Mouse (Mus musculus) MEL (cell line): ENCODE measurements at regions not wholly inside any gene's neighbourhood (a gene's known extent, or its start where the extent isn't known, plus 50 kb on each side); places are given as distances from the start of the nearest gene placed in this dataset.

ENCODE experiments used
- DNase-seq: peaks from one replicate; pipeline ENCODE4 v3.0.0; 2011; ENCODE audit warnings: low read depth, low spot score
- H3K27ac ChIP-seq: 2 replicates; pipeline ENCODE4 v1.5.1; 2012; ENCODE audit warnings: low read depth, mild to moderate bottlenecking, control low read depth, low read length, moderate library complexity; ENCODE audit not compliant: control insufficient read depth
- H3K27me3 ChIP-seq, 2 experiments: fragments of 150-350 bp in 1 of 2; sonication (generic) in 1 of 2; 2 replicates each; pipeline ENCODE4 v1.6.1; 2012; ENCODE audit warnings: low read length in 2 of 2, mild to moderate bottlenecking in 2 of 2, improper control_type of control experiment in 1 of 2, moderate library complexity in 1 of 2; ENCODE audit not compliant: insufficient read depth in 2 of 2, control insufficient read depth in 1 of 2
- H3K36me3 ChIP-seq, 2 experiments: 2 replicates each; pipeline ENCODE4 v1.6.1; 2012 to 2014; ENCODE audit warnings: low read length in 2 of 2, improper control_type of control experiment in 1 of 2, inconsistent platforms in 1 of 2, mild to moderate bottlenecking in 1 of 2; ENCODE audit not compliant: insufficient read depth in 2 of 2, control insufficient read depth in 1 of 2
- H3K4me1 ChIP-seq, 2 experiments: fragments of 150-350 bp in 1 of 2; sonication (generic) in 1 of 2; 2 replicates each; pipeline ENCODE4 v1.6.1; 2012; ENCODE audit warnings: low read length in 2 of 2, improper control_type of control experiment in 1 of 2, mild to moderate bottlenecking in 1 of 2; ENCODE audit not compliant: insufficient read depth in 2 of 2, control insufficient read depth in 1 of 2
- H3K4me3 ChIP-seq, 2 experiments: fragments of 150-350 bp in 1 of 2; sonication (generic) in 1 of 2; 2 replicates each; pipeline ENCODE4 v1.5.1; 2012; ENCODE audit warnings: low read depth in 2 of 2, low read length in 2 of 2, mild to moderate bottlenecking in 2 of 2, moderate library complexity in 2 of 2, control low read depth in 1 of 2, improper control_type of control experiment in 1 of 2; ENCODE audit not compliant: control insufficient read depth in 1 of 2, insufficient read depth in 1 of 2
- H3K79me2 ChIP-seq: 2 replicates; pipeline ENCODE4 v1.6.1; 2012; ENCODE audit warnings: mild to moderate bottlenecking, low read length, moderate library complexity; ENCODE audit not compliant: control insufficient read depth, poor library complexity, insufficient read depth
- H3K9ac ChIP-seq: 2 replicates; pipeline ENCODE4 v1.6.1; 2012; ENCODE audit warnings: low read depth, mild to moderate bottlenecking, control low read depth, low read length, moderate library complexity; ENCODE audit not compliant: control insufficient read depth, poor library complexity, severe bottlenecking
- H3K9me3 ChIP-seq: fragments of 150-350 bp; sonication (generic); replicated peaks from 2 replicates; pipeline ENCODE4 v1.6.1; 2012; ENCODE audit warnings: mild to moderate bottlenecking, low read length, improper control_type of control experiment, moderate library complexity; ENCODE audit not compliant: insufficient read depth
- BHLHE40 ChIP-seq: IDR thresholded peaks from 2 replicates; pipeline ENCODE4 v1.6.1; 2012; ENCODE audit warnings: low read depth, mild to moderate bottlenecking, inconsistent platforms, low read length, improper control_type of control experiment, borderline replicate concordance
- CHD1 ChIP-seq: IDR thresholded peaks from 2 replicates; pipeline ENCODE4 v1.6.1; 2012; ENCODE audit warnings: low read depth, mild to moderate bottlenecking, inconsistent platforms, low read length, improper control_type of control experiment
- CHD2 ChIP-seq: IDR thresholded peaks from 2 replicates; pipeline ENCODE4 v1.6.1; 2011; ENCODE audit warnings: low read length, improper control_type of control experiment
- CTCF ChIP-seq, 3 experiments: IDR thresholded peaks in 2 of 3; conservative IDR thresholded peaks in 1 of 3; 2 replicates each; pipeline ENCODE4 v1.5.1; 2011 to 2012; ENCODE audit warnings: low read length in 3 of 3, low read depth in 2 of 3, mild to moderate bottlenecking in 2 of 3, improper control_type of control experiment in 1 of 3, inconsistent platforms in 1 of 3, mixed read lengths in 1 of 3, moderate library complexity in 1 of 3; ENCODE audit not compliant: control insufficient read depth in 1 of 3, insufficient read depth in 1 of 3, poor library complexity in 1 of 3, severe bottlenecking in 1 of 3
- E2F4 ChIP-seq: IDR thresholded peaks from 2 replicates; pipeline ENCODE4 v1.6.1; 2011; ENCODE audit warnings: low read depth, low read length, improper control_type of control experiment, borderline replicate concordance
- EP300 ChIP-seq, 2 experiments: IDR thresholded peaks; 2 replicates each; pipeline ENCODE4 v1.6.1; 2011; ENCODE audit warnings: improper control_type of control experiment in 2 of 2, low read length in 2 of 2, low read depth in 1 of 2, mild to moderate bottlenecking in 1 of 2
- GATA1 ChIP-seq: IDR thresholded peaks from 2 replicates; pipeline ENCODE4 v1.6.1; 2011; ENCODE audit warnings: low read depth, low read length, improper control_type of control experiment
- JUND ChIP-seq: IDR thresholded peaks from 2 replicates; pipeline ENCODE4 v1.6.1; 2011; ENCODE audit warnings: low read depth, mild to moderate bottlenecking, improper control_type of control experiment, low read length
- KAT2A ChIP-seq: conservative IDR thresholded peaks from 2 replicates; pipeline ENCODE4 v1.6.1; 2012; ENCODE audit warnings: low read depth, low read length, improper control_type of control experiment, inconsistent platforms
- MXI1 ChIP-seq: IDR thresholded peaks from 2 replicates; pipeline ENCODE4 v1.6.1; 2011; ENCODE audit warnings: mild to moderate bottlenecking, low read depth, low read length, improper control_type of control experiment
- MYB ChIP-seq: IDR thresholded peaks from 2 replicates; pipeline ENCODE4 v1.6.1; 2011; ENCODE audit warnings: mild to moderate bottlenecking, low read depth, low read length, improper control_type of control experiment
- MYC ChIP-seq: IDR thresholded peaks from 2 replicates; pipeline ENCODE4 v1.6.1; 2011; ENCODE audit warnings: low read depth, mild to moderate bottlenecking, low read length, improper control_type of control experiment, moderate library complexity
- NELFE ChIP-seq: IDR thresholded peaks from 2 replicates; pipeline ENCODE4 v1.6.1; 2011; ENCODE audit warnings: low read depth, low read length, improper control_type of control experiment
- NRF1 ChIP-seq: IDR thresholded peaks from 2 replicates; pipeline ENCODE4 v1.6.1; 2014; ENCODE audit warnings: low read depth, mild to moderate bottlenecking, inconsistent platforms, low read length, improper control_type of control experiment, moderate library complexity; ENCODE audit not compliant: poor library complexity, insufficient read depth, severe bottlenecking
- POLR2A ChIP-seq, 2 experiments: IDR thresholded peaks; 2 replicates each; pipeline ENCODE4 v1.6.1; 2011 to 2012; ENCODE audit warnings: low read length in 2 of 2, mild to moderate bottlenecking in 2 of 2, control low read depth in 1 of 2, improper control_type of control experiment in 1 of 2, low read depth in 1 of 2, moderate library complexity in 1 of 2; ENCODE audit not compliant: control insufficient read depth in 1 of 2, insufficient read depth in 1 of 2, poor library complexity in 1 of 2
- POLR2AphosphoS5 ChIP-seq: IDR thresholded peaks from 2 replicates; pipeline ENCODE4 v1.6.1; 2012; ENCODE audit warnings: low read depth, borderline replicate concordance, mild to moderate bottlenecking, inconsistent platforms, low read length, moderate library complexity, mixed read lengths
- RAD21 ChIP-seq: IDR thresholded peaks from 2 replicates; pipeline ENCODE4 v1.6.1; 2011; ENCODE audit warnings: mild to moderate bottlenecking, low read depth, low read length, improper control_type of control experiment
- SMC3 ChIP-seq: IDR thresholded peaks from 2 replicates; pipeline ENCODE4 v1.6.1; 2011; ENCODE audit warnings: low read depth, low read length, improper control_type of control experiment
- TAL1 ChIP-seq: IDR thresholded peaks from 2 replicates; pipeline ENCODE4 v1.6.1; 2012; ENCODE audit warnings: mild to moderate bottlenecking, inconsistent platforms, low read length, moderate library complexity, mixed read lengths
- UBTF ChIP-seq: IDR thresholded peaks from 2 replicates; pipeline ENCODE4 v1.6.1; 2012; ENCODE audit warnings: low read depth, mild to moderate bottlenecking, inconsistent platforms, low read length, improper control_type of control experiment, moderate library complexity, borderline replicate concordance; ENCODE audit not compliant: insufficient read depth
- USF1 ChIP-seq: IDR thresholded peaks from 2 replicates; pipeline ENCODE4 v1.6.1; 2014; ENCODE audit warnings: low read depth, mild to moderate bottlenecking, inconsistent platforms, low read length, improper control_type of control experiment, moderate library complexity
- USF2 ChIP-seq, 2 experiments: IDR thresholded peaks; 2 replicates each; pipeline ENCODE4 v1.6.1; 2011 to 2012; ENCODE audit warnings: improper control_type of control experiment in 2 of 2, low read length in 2 of 2, borderline replicate concordance in 1 of 2, inconsistent platforms in 1 of 2, low read depth in 1 of 2, mild to moderate bottlenecking in 1 of 2; ENCODE audit not compliant: insufficient read depth in 1 of 2
- ZMIZ1 ChIP-seq: IDR thresholded peaks from 2 replicates; pipeline ENCODE4 v1.6.1; 2012; ENCODE audit warnings: low read depth, mild to moderate bottlenecking, inconsistent platforms, low read length, improper control_type of control experiment, moderate library complexity
- ZNF384 ChIP-seq: IDR thresholded peaks from 2 replicates; pipeline ENCODE4 v1.6.1; 2012; ENCODE audit warnings: low read depth, mild to moderate bottlenecking, inconsistent platforms, low read length, improper control_type of control experiment

GRCm38 (mm10) chr15:38391860-38392259, 966.5 kb downstream of the 4930447A16Rik start:
- H3K9ac ChIP-seq: no peak overlapping the region
- DNase-seq: peak; percentile 45
- H3K4me1 ChIP-seq: peaks cover 0 to 10% of the 10 kb centered on the region in 2 experiments; a peak in 1 of 4 replicates
- peaks cover 0 to 4% of the 10 kb centered on the region in 2 experiments; a peak in 2 of 4 replicates for H3K27me3 ChIP-seq
- H3K27ac ChIP-seq: no peak overlapping the region
- no peak overlapping the region for H3K4me3 ChIP-seq
- H3K79me2 ChIP-seq: no peaks in the 10 kb centered on the region
- H3K36me3 ChIP-seq: no peaks in the 10 kb centered on the region
- no peaks in the 10 kb centered on the region for H3K9me3 ChIP-seq
- TF ChIP-seq USF1 (no peak), GATA1 (peak; percentile 34; the same call in 1 of the 2 replicates)

GRCm38 (mm10) chr15:38392441-38393149, 967.2 kb downstream of the 4930447A16Rik start:
- no peak overlapping the region for H3K9ac ChIP-seq

GRCm38 (mm10) chr15:38398852-38399251, 973.5 kb downstream of the 4930447A16Rik start:
- peaks cover 1 to 9% of the 10 kb centered on the region in 2 experiments; a peak in 3 of 4 replicates for H3K27me3 ChIP-seq
- H3K36me3 ChIP-seq: peaks cover 0 to 9% of the 10 kb centered on the region in 2 experiments; a peak in 2 of 4 replicates
- no peak overlapping the region for H3K9ac ChIP-seq
- TF ChIP-seq BHLHE40: no peak
- no peak for TF ChIP-seq RAD21
- TF ChIP-seq CTCF (IDR thresholded peaks at IDR 0.05 in 2 of 3, conservative IDR thresholded peaks at IDR 0.05 in 1 of 3; ENCODE audit: control insufficient read depth in 1 of 3, insufficient read depth in 1 of 3, low read depth in 2 of 3, low read length in 3 of 3, poor library complexity in 1 of 3, severe bottlenecking in 1 of 3): no peak
- no peak for TF ChIP-seq EP300 (IDR thresholded peaks at IDR 0.05; ENCODE audit: low read depth in 1 of 2, low read length in 2 of 2)
- TF ChIP-seq JUND: no peak
- no peak for TF ChIP-seq POLR2AphosphoS5
- TF ChIP-seq TAL1: no peak
- TF ChIP-seq KAT2A: no peak
- no peak for TF ChIP-seq MYC
- TF ChIP-seq ZMIZ1: no peak
- no peak for TF ChIP-seq ZNF384
- TF ChIP-seq SMC3: no peak
- no peak for TF ChIP-seq POLR2A (IDR thresholded peaks at IDR 0.05; ENCODE audit: control insufficient read depth in 1 of 2, insufficient read depth in 1 of 2, low read depth in 1 of 2, low read length in 2 of 2, poor library complexity in 1 of 2)
- TF ChIP-seq CHD2: no peak
- TF ChIP-seq E2F4: no peak
- TF ChIP-seq NRF1: no peak
- TF ChIP-seq NELFE: no peak
- H3K27ac ChIP-seq: no peak overlapping the region
- DNase-seq: no peak
- H3K79me2 ChIP-seq: no peaks in the 10 kb centered on the region
- no peak overlapping the region for H3K4me3 ChIP-seq
- H3K9me3 ChIP-seq: no peaks in the 10 kb centered on the region
- peaks cover 5 to 6% of the 10 kb centered on the region in 2 experiments for H3K4me1 ChIP-seq

More at GRCm38 (mm10) chr15:38392441-38393149, 967.2 kb downstream of the 4930447A16Rik start:
- Histone ChIP-seq H3K27ac (no peak overlapping the region), H3K9me3 (no peaks in the 10 kb centered on the region), H3K27me3 (peaks cover 0 to 4% of the 10 kb centered on the region in 2 experiments; a peak in 2 of 4 replicates), H3K4me1 (peaks cover 0 to 6% of the 10 kb centered on the region in 2 experiments; a peak in 1 of 4 replicates), H3K79me2 (no peaks in the 10 kb centered on the region), H3K4me3 (no peak overlapping the region), H3K36me3 (no peaks in the 10 kb centered on the region)
- no peak for DNase-seq
- TF ChIP-seq UBTF (no peak), CHD1 (no peak), MXI1 (no peak), NELFE (no peak), MYB (no peak), EP300 (IDR thresholded peaks at IDR 0.05; ENCODE audit: low read depth in 1 of 2, low read length in 2 of 2) (no peak), USF2 (IDR thresholded peaks at IDR 0.05; ENCODE audit: borderline replicate concordance in 1 of 2, insufficient read depth in 1 of 2, low read depth in 1 of 2, low read length in 2 of 2) (no peak), POLR2A (IDR thresholded peaks at IDR 0.05; ENCODE audit: control insufficient read depth in 1 of 2, insufficient read depth in 1 of 2, low read depth in 1 of 2, low read length in 2 of 2, poor library complexity in 1 of 2) (no peak)
